Mouse (Mus musculus): ENCODE data around the gene Mmp14.

Mmp14 gene

GRCm38 (mm10) chr14:54475941-54476844 lies 44.8 kb downstream of the Mmp14 start, which contains the start of gene Rem2:
Gene Rem2 (plus strand): TSS chr14:54476100.
- DNase-seq (ENCODE audit: low spot score in 2 of 2) = peak; percentile 60 to 73

- no peak for DNase-seq (ENCODE audit: low spot score in 2 of 2)
These were observed 45.9 kb downstream of the Mmp14 start for GRCm38 (mm10) chr14:54477172-54477909.

GRCm38 (mm10) chr14:54479451-54479920 lies 48.1 kb downstream of the Mmp14 start:
- DNase-seq (ENCODE audit: low spot score in 2 of 2) = no peak

- DNase-seq (ENCODE audit: low spot score in 2 of 2) = no peak
These were observed 49.3 kb downstream of the Mmp14 start for GRCm38 (mm10) chr14:54480673-54481072.

- no peak for DNase-seq (ENCODE audit: low spot score in 2 of 2)
These were observed 50.0 kb downstream of the Mmp14 start for GRCm38 (mm10) chr14:54481402-54481801.

DNA sequence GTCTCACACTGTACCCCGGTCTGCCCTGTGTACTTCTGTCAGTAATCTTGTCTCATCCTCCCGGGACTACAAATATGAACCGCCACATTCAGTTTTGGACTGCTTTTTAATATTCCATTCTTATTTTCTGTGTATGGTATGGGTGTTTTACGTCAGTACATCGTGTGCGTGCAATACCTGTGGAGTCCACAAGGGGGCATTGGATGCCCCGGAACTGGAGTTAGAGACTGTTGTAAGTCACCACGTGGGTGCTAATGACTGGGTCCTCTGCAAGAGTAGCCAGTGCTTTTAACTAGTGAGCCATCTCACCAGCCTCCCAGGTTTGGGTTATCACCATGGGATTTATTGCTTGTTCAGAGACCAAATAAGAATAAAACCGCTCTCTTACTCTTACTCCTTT lies 51.1 kb downstream of the Mmp14 start:
- DNase-seq (ENCODE audit: low spot score in 2 of 2) = no peak

GRCm38 (mm10) chr14:54485899-54486298 lies 54.5 kb downstream of the Mmp14 start:
- no peak for DNase-seq (ENCODE audit: low spot score in 2 of 2)

DNA sequence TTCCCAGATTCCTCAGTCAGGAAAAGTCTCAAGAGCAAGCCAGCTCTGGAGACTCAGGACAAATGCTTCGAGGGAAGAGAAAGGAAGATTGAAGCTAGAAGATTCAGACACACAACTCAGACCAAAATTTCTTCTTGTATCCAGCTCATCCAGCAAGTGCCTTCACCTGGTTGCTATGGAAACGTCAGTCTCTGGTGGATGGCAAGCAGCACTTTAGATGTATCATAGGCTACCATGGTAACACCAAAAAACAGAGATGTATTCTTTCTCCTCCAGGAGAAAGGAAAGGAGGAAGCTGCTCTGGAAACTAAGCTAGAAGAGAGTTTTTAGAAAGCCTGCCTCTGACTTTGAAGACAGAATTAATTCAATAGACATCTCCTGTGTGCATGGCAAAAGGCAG lies 56.3 kb downstream of the Mmp14 start:
- no peak for DNase-seq (ENCODE audit: low spot score in 2 of 2)

- no peak for DNase-seq (ENCODE audit: low spot score in 2 of 2)
These were observed 56.9 kb downstream of the Mmp14 start for GRCm38 (mm10) chr14:54488350-54488749.

- DNase-seq (ENCODE audit: low spot score in 2 of 2) = peak; percentile 71 to 75
These were observed 61.1 kb downstream of the Mmp14 start for GRCm38 (mm10) chr14:54492345-54493131.

- no peak for DNase-seq (ENCODE audit: low spot score in 2 of 2)
These were observed 61.8 kb downstream of the Mmp14 start for GRCm38 (mm10) chr14:54493236-54493635.

DNA sequence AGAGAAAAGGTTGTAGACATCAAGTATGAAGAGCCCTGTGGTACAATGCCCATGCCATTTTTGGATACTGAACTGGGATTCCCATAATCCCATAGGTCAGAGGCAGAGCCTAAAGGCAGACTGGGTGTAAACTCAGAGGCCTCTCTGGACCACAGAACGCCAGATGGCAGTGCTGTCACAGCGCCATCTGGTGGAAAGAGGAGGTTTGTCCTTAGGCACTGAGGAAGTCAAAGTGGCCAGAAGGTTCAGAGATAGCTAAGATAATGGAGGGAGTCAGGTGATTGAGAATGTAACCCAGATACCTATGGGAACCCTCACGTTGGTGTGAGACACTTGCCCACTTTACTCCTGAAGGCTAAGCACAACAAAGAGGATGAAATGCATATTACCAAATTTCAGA lies 62.8 kb downstream of the Mmp14 start:
- peak; percentile 65 to 70 for DNase-seq (ENCODE audit: low spot score in 2 of 2)

All from right cerebral cortex, adult 2 months (tissue).